Mouse (Mus musculus): ENCODE results near the gene Adgre5.

Gene Adgre5

DNA sequence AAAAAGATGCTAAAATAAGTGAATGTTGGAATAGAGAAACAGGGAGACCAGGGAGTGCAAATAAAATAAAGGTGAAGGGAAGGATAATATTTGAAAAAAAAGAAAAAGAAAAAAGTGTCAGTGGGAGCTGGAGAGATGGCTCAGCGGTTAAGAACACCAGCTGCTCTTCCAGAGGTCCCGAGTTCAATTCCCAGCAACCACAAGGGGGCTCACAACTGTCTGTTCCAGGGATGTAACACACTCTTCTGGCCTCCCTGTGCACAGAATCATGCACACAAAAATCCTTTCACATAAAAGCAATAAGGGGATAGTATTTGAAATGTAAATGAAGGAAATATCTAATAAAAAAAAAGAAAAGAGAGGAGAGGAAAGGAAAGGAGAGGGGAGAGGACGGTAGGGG, 13.0 kb upstream of the Adgre5 start:
- DNase-seq (ENCODE audit: low read depth), result no peak

- no peak for DNase-seq (ENCODE audit: low read depth)
Observed at GRCm38 (mm10) chr8:83749265-83749664, 8.1 kb upstream of the Adgre5 start.

DNA sequence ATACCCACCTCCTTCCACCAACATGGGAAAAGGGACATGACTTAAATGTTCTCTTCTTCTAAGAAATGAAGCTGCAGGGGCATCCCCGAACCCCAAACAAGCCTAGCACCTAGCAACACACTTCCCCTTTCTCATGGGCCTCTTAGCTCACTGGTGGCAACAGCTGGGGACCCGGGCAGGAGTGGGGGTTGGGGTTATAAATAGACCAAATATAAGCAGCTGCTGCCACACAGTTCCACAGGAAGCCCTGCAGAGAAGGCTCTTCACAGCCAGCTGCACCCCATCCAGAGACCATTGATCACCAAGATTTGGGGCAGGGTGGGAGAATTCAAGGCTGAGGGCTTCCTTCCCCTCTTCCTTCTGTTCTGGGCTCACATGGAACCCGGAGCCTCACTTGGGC, 7.6 kb upstream of the Adgre5 start:
- DNase-seq (ENCODE audit: low read depth), result peak; percentile 75

DNA sequence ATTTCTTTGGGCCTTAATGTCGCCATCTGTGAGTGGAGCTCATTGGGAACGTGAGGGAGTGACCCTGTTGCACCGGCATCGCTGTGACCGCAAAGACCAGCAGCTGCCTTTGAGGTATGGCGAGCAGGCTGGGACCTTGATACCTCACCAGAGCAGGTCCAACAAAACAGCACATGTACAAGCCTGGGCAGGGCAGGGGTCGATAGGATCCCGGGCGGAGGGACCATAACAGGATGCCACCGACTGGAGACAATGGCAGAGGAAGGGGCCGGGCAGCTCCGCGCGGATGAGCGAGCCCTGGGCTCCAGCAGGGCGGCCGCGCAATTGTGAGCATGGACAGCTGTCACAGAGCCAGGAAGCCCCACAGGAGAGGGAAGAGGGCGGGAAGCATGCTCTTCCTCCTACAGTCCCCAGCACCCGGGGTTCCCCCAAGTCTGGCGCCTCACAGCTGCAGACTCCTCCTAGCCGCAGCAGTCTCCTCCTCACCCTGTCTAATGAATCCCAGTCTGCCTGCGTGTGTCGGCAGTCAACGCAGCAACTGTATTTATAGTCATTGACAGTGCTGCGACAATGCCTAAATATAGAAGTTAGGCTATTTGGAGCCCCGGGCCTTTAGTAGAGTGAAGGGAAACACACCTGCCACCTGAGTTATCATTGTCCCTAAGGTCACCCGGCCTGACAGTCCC, 6.7 kb upstream of the Adgre5 start:
- no peak for DNase-seq (ENCODE audit: low read depth)

DNA sequence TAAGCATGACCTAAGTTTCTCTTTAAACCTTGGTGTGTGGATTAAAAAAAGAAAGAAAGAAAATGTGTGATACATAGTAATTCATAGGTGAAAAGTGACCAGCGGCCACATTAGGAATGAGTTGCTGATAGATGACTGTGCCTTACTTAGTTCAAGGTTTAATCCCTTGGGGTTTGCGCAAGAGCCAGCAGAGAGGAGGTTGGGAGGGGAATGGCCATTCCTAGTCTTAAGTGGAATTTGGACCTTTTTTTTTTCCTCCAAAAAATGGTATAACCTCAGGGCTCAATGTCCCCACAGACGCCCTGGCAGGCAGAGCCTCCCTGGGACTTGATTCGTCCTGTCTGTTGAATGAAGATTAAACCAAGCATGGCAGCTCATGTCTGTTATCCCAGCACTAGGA, 2.9 kb upstream of the Adgre5 start:
- DNase-seq (ENCODE audit: low read depth), result no peak

- DNase-seq (ENCODE audit: low read depth), result no peak
Observed at GRCm38 (mm10) chr8:83742968-83743367, 1.8 kb upstream of the Adgre5 start.

DNA sequence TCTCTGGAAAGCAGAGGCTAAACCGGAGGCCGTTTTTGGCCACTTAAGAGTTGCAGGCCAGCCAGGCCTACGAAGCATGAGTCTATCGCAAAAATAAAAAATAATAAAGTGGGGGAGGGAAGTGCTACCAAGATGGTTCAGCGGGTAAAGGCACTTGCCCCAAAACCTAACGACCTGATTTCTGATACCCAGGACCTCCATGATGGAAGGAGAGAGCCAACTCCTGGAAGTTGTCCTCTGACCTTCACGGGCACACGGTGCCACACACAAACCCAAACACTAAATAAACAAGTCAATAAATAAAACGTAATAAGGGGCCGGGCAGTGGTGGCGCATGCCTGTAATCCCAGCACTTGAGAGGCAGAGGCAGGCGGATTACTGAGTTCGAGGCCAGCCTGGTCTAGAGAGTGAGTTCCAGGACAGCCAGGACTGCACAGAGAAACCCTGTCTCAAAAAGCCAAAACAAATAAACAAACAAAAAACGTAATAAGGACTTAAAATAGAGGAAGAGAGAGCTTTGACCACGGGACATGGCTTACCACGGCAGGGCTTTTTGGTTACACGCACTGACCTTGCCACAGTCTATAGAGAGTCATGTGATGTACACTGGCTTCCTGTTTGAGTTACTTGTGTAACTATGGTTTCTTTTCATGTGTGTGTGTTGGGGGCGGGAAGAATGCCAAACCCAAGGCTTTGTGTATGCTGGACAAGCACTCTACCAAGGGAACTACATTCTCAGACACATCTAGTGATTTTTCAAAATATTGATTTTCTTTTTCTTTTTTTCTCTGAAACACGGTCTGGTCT, 926 bp upstream of the Adgre5 start:
- DNase-seq (ENCODE audit: low read depth), result peak; percentile 89

DNA sequence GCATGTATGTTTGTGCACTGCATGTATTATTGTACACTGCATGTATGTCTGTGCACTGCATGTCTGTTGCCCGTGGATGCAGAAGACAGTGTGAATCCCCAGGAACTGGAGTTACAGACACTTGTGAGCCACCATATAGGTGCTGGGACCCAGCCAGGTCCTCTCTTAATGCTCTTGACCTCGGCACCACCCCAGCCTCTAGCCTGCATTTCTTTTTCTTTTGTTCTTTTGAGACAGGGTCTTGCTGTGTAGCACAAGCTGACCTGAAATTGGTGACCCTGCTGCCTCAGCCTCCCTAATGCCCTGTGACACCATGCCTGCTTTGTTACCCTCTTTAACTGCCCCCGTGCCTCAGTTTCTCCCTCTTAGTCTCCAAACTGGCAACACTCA, 545 bp downstream of the Adgre5 start:
- DNase-seq (ENCODE audit: low read depth), result peak; percentile 22

GRCm38 (mm10) chr8:83739711-83740468, 1.2 kb downstream of the Adgre5 start:
- peak; percentile 72 for DNase-seq (ENCODE audit: low read depth)

DNA sequence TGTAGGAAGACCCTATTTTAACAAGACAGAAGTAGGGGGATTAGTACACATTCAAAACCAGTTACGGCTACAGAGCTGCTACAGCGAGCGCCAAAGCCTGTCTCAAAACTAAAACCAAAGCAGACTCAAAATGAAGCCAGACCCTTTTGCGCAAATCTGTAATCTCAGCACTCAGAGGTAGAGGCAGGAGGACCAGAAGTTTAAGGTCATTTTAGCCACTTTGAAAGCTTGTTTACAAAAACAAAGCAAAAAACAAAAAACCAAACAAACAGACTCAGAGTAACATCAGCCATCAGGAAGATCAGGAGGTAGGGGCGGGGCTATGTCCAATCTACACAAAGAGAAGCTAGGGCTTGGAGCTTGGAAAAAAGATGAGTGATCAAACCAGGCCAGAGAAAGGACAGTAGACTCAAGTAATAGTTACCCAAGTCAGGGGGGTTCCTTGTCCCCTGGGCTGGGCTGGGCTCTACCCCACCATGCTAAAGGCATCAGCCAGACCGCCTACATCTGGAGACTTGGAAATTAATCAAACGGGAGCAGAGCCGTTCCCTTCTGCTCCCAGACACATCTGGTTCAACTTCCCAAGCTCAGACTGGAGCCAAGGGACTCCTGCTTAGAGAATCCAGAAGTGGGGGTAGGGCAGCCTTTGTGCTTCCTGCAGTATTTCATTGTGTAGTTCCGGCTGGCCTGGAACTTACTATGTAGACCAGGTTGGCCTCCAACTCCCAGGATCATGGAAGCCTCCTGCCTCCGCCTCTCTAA, 2.0 kb downstream of the Adgre5 start:
- DNase-seq (ENCODE audit: low read depth), result no peak

- peak; percentile 64 for DNase-seq (ENCODE audit: low read depth)
Observed at GRCm38 (mm10) chr8:83737852-83738562, 3.1 kb downstream of the Adgre5 start.

DNA sequence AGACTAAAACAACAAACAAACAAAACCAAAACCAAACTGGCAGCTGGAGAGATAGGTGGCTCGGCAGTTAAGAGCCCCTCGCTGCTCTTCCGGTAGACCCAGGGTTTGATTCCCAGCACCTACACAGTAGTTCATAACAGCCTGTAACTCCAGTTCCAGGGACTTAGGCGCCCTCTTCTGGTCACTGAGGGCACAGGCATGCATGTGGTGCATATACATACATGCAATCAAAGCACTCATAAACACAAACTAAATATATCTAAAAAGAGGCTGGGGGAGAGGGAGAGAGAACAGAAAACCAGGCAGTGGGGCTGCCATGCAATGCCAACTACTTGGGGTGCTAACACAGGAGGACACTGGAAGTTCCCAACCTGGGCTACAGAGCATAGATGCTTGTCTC, 3.8 kb downstream of the Adgre5 start:
- DNase-seq (ENCODE audit: low read depth), result no peak

DNA sequence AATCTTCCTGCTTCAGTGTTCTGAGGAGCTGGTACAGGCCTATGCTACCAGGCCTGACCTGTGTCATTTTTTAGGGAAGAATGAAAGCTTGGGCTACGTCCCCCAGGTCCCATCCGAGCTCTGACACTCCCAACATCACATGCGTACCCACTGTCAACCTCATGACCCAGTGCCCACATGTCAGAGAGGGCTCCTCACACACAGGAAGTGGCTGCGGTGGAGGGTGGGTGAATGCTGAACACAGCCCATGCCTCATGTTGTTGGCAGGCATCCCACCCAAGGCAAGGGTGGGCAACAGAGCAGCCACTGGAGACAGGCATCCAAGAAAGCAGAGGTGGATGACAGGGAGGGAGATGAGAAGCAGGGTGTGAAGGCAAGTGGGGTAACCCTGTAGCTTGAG, 4.4 kb downstream of the Adgre5 start:
- no peak for DNase-seq (ENCODE audit: low read depth)

- peak; percentile 62 for DNase-seq (ENCODE audit: low read depth)
Observed at GRCm38 (mm10) chr8:83732919-83733318, 8.2 kb downstream of the Adgre5 start.

DNA sequence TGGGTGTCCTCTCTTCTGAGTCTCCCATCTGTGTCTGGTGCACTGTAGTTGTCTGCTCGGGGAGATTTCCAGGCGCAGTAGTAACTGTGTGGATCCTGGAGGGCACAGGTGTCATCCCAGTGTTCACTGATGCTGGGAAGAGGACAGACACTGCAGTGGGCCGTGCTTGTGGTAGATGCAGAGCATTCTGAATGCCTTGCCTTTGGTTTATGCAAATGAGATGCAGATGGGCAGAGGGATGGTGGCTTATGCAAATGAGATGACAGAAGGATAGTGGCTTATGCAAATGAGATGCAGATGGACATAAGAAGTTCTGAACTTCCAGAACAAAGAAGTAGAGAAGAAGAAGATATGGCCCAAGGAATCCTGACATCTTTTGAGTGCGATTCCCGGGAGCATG, 9.2 kb downstream of the Adgre5 start:
- no peak for DNase-seq (ENCODE audit: low read depth)

DNA sequence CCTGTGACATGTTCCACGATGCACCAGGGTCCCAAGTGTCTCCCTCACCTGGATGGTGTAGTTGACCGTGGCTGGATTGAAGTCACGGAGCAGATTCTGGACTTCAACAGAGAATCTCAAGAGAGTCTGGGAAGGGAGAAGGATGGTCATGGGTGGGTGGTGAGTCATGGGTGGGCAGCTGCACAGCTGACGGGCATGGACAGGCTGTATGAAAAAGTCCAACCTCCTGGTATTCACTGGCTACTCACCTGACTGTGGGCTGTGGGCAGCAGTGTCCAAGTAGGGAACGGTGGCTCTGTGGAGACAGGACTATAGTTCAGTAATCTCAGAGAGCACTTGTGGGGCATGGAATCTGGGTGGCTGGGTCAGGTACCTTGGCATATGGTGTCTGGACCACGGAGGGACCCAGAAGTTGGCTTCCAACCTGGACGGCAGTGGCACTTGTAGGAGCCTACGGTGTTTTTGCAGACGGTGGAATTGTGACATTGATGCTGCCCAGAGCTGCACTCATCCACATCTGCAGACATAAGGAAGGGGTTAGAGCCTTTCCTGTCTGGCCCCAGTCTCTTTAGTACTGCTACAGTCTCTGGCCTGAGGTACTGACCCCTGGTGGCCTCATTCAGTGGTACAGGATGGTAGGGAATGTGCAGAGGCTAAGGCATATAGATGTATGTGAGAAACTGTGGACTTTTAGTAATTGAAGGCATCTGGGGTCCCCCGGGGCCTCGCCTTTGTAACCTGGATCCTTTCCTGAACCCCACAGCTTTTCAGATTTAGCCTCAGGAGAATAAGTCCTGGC, 11.9 kb downstream of the Adgre5 start:
- DNase-seq (ENCODE audit: low read depth), result peak; percentile 53

DNA sequence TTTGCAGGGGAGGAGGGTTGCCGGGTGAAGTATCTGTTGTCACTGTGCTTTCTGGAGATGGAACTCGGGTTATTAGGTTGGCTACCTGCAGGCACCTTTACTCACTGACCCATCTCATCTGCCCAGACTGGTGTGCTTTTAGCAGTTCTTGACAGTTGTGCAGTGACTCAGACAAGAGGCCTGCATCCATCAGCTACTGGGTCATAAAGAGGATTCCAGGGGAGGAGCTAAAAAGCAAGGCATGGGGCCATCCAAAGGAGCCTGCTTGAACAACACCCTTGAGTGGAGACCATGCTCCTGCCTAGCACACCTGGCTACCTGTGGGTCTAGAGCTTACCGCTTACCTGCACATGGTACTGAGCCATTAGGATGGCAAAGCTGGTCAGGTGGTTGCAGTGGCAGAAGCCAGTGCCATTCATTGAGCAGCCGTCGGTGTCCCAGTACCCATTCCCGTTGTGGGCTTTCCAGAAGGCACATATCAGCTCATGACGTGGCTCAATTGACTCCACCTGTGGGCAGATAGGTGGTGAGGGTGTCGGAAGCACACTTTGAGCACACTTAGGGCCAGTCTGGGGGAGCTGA, 15.5 kb downstream of the Adgre5 start:
- DNase-seq (ENCODE audit: low read depth), result no peak

GRCm38 (mm10) chr8:83724697-83725482, 16.2 kb downstream of the Adgre5 start:
- peak; percentile 87 for DNase-seq (ENCODE audit: low read depth)

DNA sequence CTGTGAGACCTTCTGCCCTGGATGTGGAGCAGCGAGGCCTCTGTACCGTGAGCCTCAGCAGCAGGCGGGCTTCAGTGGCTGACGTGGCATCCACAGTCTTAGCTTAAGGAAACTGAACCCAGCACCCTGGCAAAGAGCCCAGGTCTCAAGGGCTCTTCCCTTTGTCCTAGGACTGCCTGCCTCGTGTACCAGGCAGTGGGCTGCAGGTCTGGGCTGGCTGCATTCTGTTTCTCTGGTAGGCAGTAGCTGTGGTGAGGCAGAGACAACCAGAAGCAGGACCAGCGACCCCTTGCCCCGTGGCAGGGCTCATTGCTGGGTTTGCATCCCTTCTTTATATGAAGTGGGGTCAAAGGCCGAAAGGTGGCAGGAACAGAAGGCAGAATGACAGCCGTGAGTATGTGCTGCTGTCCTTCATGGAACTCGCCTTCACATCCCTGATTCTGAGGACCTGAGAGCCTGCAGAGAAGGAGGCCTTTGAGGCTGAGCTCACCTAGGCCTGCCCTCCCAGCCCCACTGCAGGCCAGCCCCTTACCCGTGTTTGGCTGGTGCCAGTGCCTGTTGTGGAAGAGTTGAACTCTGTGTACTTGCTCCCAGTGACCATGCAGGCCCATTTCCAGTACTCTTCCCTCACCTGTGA, 17.6 kb downstream of the Adgre5 start:
- peak; percentile 21 for DNase-seq (ENCODE audit: low read depth)
